ENCODE assay signal across 8 mouse cellular contexts in genomic region chr8:95202649-95203275, GRCm38 (mm10). TPM values are rescaled to one million over a fixed set of nuclear protein-coding genes. Genes with fewer than 3 reads are reported as not detected.
DNase-seq lines count a peak whose midpoint lies in the region; ATAC-seq lines count a peak whose summit lies in the region.

Kifc3 (minus strand) TSS chr8:95202812.

- no peak for ATAC-seq in hindbrain, embryonic 13.5 days (ENCODE audit: low FRiP score)
- ATAC-seq in hindbrain, embryonic 11.5 days (ENCODE audit: low FRiP score), result no peak
- no peak for ATAC-seq in heart, embryonic 12.5 days (ENCODE audit: insufficient number of reproducible peaks, low FRiP score)
- ATAC-seq in monocyte, adult 5-6 weeks (replicated peaks; ENCODE audit: insufficient number of reproducible peaks, low FRiP score, low TSS enrichment, poor library complexity, severe bottlenecking), result no peak

- no peaks in the 10 kb centered on the region for H3K36me3 ChIP-seq in hindbrain, embryonic 13.5 days
- H3K36me3 ChIP-seq in hindbrain, embryonic 11.5 days (ENCODE audit: control insufficient read depth, insufficient read depth, low read length), result no peaks in the 10 kb centered on the region
- H3K36me3 ChIP-seq in heart, embryonic 12.5 days, result no peaks in the 10 kb centered on the region

- H3K4me1 ChIP-seq in hindbrain, embryonic 13.5 days (replicated peaks), result peaks cover 32% of the 10 kb centered on the region
- H3K4me1 ChIP-seq in hindbrain, embryonic 11.5 days (replicated peaks; ENCODE audit: control insufficient read depth, insufficient read depth, low read length), result no peaks in the 10 kb centered on the region
- H3K4me1 ChIP-seq in heart, embryonic 12.5 days (replicated peaks), result peaks cover 16% of the 10 kb centered on the region

- DNase-seq in hindbrain, embryonic 11.5 days (ENCODE audit: low spot score), result no peak
- DNase-seq in adrenal gland, adult 8-10 months, result no peak
- peak; percentile 82 for DNase-seq in kidney, postnatal 14 days
- DNase-seq in frontal cortex, postnatal 14 days (ENCODE audit: low spot score in 2 of 2), result no peak
- no peak for DNase-seq in frontal cortex, postnatal 10 days (ENCODE audit: low spot score in 2 of 2)

- 74% methylated on average over 14 of the region's 14 CpGs for WGBS in hindbrain, embryonic 13.5 days
- 68% methylated on average over 14 of the region's 14 CpGs for WGBS in hindbrain, embryonic 11.5 days
- WGBS in heart, embryonic 12.5 days, result 56% methylated on average over 14 of the region's 14 CpGs

- H3K9ac ChIP-seq in hindbrain, embryonic 13.5 days, result no peak within 1 kb of the TSS
- no peak within 1 kb of the TSS for H3K9ac ChIP-seq in hindbrain, embryonic 11.5 days (ENCODE audit: low read depth, low read length)
- H3K9ac ChIP-seq in heart, embryonic 12.5 days, result 0 out of 2 replicates have a peak within 1 kb of the TSS, but pooled peaks have one; percentile 48

- no peaks in the 10 kb centered on the region for H3K27me3 ChIP-seq in hindbrain, embryonic 13.5 days
- no peaks in the 10 kb centered on the region for H3K27me3 ChIP-seq in hindbrain, embryonic 11.5 days (ENCODE audit: control insufficient read depth, insufficient read depth, low read length)
- H3K27me3 ChIP-seq in heart, embryonic 12.5 days (replicated peaks), result peaks cover 11% of the 10 kb centered on the region; the same call in 1 of the 2 replicates

- no peak within 1 kb of the TSS for H3K27ac ChIP-seq in hindbrain, embryonic 13.5 days
- no peak within 1 kb of the TSS for H3K27ac ChIP-seq in hindbrain, embryonic 11.5 days (ENCODE audit: low read depth, low read length)
- H3K27ac ChIP-seq in heart, embryonic 12.5 days (ENCODE audit: poor library complexity, severe bottlenecking), result no peak within 1 kb of the TSS

- no peak within 1 kb of the TSS for H3K4me2 ChIP-seq in hindbrain, embryonic 13.5 days
- no peak within 1 kb of the TSS for H3K4me2 ChIP-seq in hindbrain, embryonic 11.5 days (replicated peaks; ENCODE audit: low read depth, low read length)
- H3K4me2 ChIP-seq in heart, embryonic 12.5 days, result no peak within 1 kb of the TSS

- H3K9me3 ChIP-seq in hindbrain, embryonic 13.5 days, result no peaks in the 10 kb centered on the region
- no peaks in the 10 kb centered on the region for H3K9me3 ChIP-seq in hindbrain, embryonic 11.5 days (ENCODE audit: control insufficient read depth, low read length)
- H3K9me3 ChIP-seq in heart, embryonic 12.5 days (replicated peaks), result no peaks in the 10 kb centered on the region

- H3K4me3 ChIP-seq in hindbrain, embryonic 13.5 days, result no peak within 1 kb of the TSS
- no peak within 1 kb of the TSS for H3K4me3 ChIP-seq in hindbrain, embryonic 11.5 days (ENCODE audit: low read depth, low read length)
- H3K4me3 ChIP-seq in heart, embryonic 12.5 days, result no peak within 1 kb of the TSS

RNA-seq across cellular contexts. Expression of gene Kifc3, which starts in this region (rescaled TPM):
- 16.5 and 20.2 TPM in 2 replicates for polyA plus RNA-seq in hindbrain, embryonic 13.5 days (2015; fragmentation: Nextera tagmentation; extraction: Ambion mirVana)
- 5.2 and 5.7 TPM in 2 replicates for polyA plus RNA-seq in hindbrain, embryonic 11.5 days (2014; fragmentation: Nextera tagmentation; extraction: Ambion mirVana)
- total RNA-seq in adrenal gland, adult 8-10 months (2022), result 100 to 1,000 TPM; 165 to 259 (median 182) TPM
- 13.4 and 16.4 TPM in 2 replicates for polyA plus RNA-seq in heart, embryonic 12.5 days (2016; fragmentation: Nextera tagmentation; extraction: Ambion mirVana)
- 21.9 to 28.7 TPM (median 25.8 TPM) in 3 replicates for total RNA-seq in monocyte, adult 5-6 weeks (2017)
